Mouse (Mus musculus): ENCODE measurements around the gene Phka1. TPM values are rescaled to one million over a fixed set of nuclear protein-coding genes. Genes with fewer than 3 reads are reported as not detected.

The Phka1 gene
- polyA plus RNA-seq, 1 experiment from 2014 or later, result 9.9 TPM

DNA sequence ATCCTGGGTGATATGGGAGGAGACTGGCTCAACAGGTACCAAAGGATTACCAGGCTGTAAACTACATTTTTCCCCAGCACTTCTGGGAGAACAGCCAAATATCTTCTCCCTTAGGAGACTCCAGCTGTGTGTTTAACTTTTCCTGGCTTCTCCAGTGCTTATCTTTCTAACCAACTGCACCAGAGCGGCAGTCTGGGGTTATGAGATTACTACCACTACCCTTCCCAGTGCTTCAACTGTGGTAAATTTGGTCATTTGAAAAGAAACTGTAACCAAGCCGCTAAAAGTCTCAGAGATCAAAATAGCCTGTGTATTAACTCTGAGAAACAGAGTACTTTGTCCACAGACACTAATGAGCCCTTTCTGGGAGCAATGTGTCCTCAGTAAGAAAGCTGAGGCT is 42.8 kb downstream of the Phka1 start:
- Histone ChIP-seq H3K36me3 (ENCODE audit: control insufficient read depth, insufficient read depth, low read length) (no peaks in the 10 kb centered on the region), H3K9me3 (replicated peaks; ENCODE audit: control insufficient read depth, low read length) (no peaks in the 10 kb centered on the region), H3K27me3 (ENCODE audit: control insufficient read depth, insufficient read depth, low read length) (no peaks in the 10 kb centered on the region), H3K4me2 (no peak overlapping the region), H3K4me1 (ENCODE audit: control insufficient read depth, insufficient read depth, low read length) (no peaks in the 10 kb centered on the region), H3K4me3 (ENCODE audit: low read depth, low read length) (no peak overlapping the region), H3K9ac (ENCODE audit: low read depth, low read length) (no peak overlapping the region), H3K27ac (ENCODE audit: low read depth, low read length) (no peak overlapping the region)
- no peak for ATAC-seq (replicated peaks; ENCODE audit: insufficient number of reproducible peaks, low FRiP score, low TSS enrichment)
- 56% methylated on average over 2 of the region's 2 CpGs for WGBS (ENCODE audit: insufficient replicate concordance)

DNA sequence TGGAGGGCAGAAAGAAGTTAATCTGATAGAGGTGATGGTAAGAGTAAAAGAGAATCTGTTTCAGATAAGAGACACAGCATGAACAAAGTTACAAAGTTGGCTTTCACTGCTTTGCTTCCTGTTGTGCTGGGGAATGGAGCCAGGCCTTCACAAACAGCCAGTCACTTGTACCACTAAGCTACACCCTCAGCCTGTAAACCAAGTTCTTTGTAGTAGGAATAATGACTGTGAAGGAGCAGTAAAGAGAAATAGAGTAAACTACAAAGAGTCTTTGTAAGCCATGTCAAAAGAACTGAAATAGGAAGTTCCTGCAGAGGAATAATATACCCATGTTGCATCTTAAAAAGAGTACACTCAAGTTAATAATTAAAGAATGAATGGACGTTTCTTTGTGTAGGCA is 55.5 kb downstream of the Phka1 start:
- H3K9ac ChIP-seq (ENCODE audit: low read depth, low read length), result no peak overlapping the region
- no peak overlapping the region for H3K4me2 ChIP-seq
- H3K36me3 ChIP-seq (ENCODE audit: control insufficient read depth, insufficient read depth, low read length), result no peaks in the 10 kb centered on the region
- H3K27me3 ChIP-seq (ENCODE audit: control insufficient read depth, insufficient read depth, low read length), result no peaks in the 10 kb centered on the region
- no peak overlapping the region for H3K4me3 ChIP-seq (ENCODE audit: low read depth, low read length)
- no peaks in the 10 kb centered on the region for H3K9me3 ChIP-seq (replicated peaks; ENCODE audit: control insufficient read depth, low read length)
- ATAC-seq (replicated peaks; ENCODE audit: insufficient number of reproducible peaks, low FRiP score, low TSS enrichment), result no peak
- no peaks in the 10 kb centered on the region for H3K4me1 ChIP-seq (ENCODE audit: control insufficient read depth, insufficient read depth, low read length)
- 71% methylated on average over 1 of the region's 1 CpGs for WGBS (ENCODE audit: insufficient replicate concordance)
- H3K27ac ChIP-seq (ENCODE audit: low read depth, low read length), result no peak overlapping the region

DNA sequence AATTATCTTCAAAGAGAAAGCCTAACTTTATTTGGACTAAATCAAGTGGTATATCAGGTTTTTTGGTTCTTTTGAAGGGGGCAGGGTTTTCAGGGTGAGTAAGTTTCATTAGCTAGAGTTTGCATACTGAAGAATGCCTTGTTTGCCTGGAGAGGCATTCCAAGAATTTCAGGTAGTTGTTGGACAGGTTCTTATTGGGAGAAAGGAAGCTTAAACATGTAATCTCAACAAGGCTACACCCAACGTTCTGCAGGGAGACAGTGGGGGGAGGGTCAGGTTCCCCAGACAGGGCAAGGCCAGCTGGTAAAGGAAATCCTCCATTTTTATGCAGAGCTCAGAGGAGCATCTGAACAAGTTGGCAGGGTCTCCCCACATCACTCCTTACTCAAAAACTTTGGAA is 72.9 kb downstream of the Phka1 start:
- Histone ChIP-seq H3K9ac (ENCODE audit: low read depth, low read length) (no peak overlapping the region), H3K4me2 (no peak overlapping the region), H3K27ac (ENCODE audit: low read depth, low read length) (no peak overlapping the region), H3K4me3 (ENCODE audit: low read depth, low read length) (no peak overlapping the region), H3K4me1 (ENCODE audit: control insufficient read depth, insufficient read depth, low read length) (no peaks in the 10 kb centered on the region), H3K9me3 (replicated peaks; ENCODE audit: control insufficient read depth, low read length) (no peaks in the 10 kb centered on the region), H3K36me3 (ENCODE audit: control insufficient read depth, insufficient read depth, low read length) (no peaks in the 10 kb centered on the region), H3K27me3 (ENCODE audit: control insufficient read depth, insufficient read depth, low read length) (no peaks in the 10 kb centered on the region)
- WGBS (ENCODE audit: insufficient replicate concordance), result 14% methylated on average over 1 of the region's 1 CpGs
- ATAC-seq (replicated peaks; ENCODE audit: insufficient number of reproducible peaks, low FRiP score, low TSS enrichment), result no peak

DNA sequence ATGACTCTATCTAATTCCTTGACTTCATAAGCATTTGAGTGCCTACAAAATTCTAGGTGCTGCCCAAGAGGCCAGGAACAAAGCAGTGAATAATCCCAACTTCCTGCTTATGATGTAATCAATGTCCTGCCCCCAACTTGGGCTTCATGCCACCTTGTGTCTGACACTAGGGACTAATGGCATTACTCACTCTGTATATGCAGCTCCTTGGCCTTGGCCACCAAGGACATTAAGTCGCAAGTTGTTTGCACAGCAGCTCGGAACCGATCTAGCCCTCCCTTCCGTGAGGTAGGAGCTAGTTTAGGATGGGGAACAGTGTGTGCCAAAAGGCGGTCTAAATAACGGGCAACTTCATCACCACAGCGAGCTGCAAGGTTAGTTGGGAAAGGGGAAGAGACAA is 87.1 kb downstream of the Phka1 start:
- no peak overlapping the region for H3K9ac ChIP-seq (ENCODE audit: low read depth, low read length)
- H3K4me1 ChIP-seq (ENCODE audit: control insufficient read depth, insufficient read depth, low read length), result no peaks in the 10 kb centered on the region
- no peak for ATAC-seq (replicated peaks; ENCODE audit: insufficient number of reproducible peaks, low FRiP score, low TSS enrichment)
- H3K4me3 ChIP-seq (ENCODE audit: low read depth, low read length), result no peak overlapping the region
- WGBS (ENCODE audit: insufficient replicate concordance), result 84% methylated on average over 7 of the region's 7 CpGs
- H3K9me3 ChIP-seq (replicated peaks; ENCODE audit: control insufficient read depth, low read length), result no peaks in the 10 kb centered on the region
- H3K36me3 ChIP-seq (ENCODE audit: control insufficient read depth, insufficient read depth, low read length), result no peaks in the 10 kb centered on the region
- H3K27me3 ChIP-seq (ENCODE audit: control insufficient read depth, insufficient read depth, low read length), result no peaks in the 10 kb centered on the region
- H3K27ac ChIP-seq (ENCODE audit: low read depth, low read length), result no peak overlapping the region
- no peak overlapping the region for H3K4me2 ChIP-seq

DNA sequence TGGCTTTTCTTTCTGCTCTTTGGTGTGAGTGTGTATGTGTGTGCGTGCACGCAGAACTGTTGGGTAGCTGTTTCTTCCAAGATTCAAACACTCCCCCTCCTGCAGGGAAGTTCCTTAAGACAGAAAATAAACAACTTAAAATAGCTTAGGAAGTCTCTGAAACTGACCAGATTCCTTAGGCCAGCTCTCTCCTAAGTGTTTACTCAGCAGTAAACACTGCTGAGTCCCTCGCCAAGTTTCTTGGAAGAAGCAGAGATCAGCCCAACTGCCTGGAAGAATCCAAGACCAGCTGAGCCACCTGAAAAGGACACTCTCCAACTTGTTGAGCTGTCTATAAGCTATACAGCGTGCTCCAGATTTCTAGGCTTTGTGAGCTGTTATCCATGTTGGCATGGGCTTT is 134.8 kb downstream of the Phka1 start:
- ATAC-seq (replicated peaks; ENCODE audit: insufficient number of reproducible peaks, low FRiP score, low TSS enrichment), result no peak
- H3K9ac ChIP-seq (ENCODE audit: low read depth, low read length), result no peak overlapping the region
- H3K4me1 ChIP-seq (ENCODE audit: control insufficient read depth, insufficient read depth, low read length), result no peaks in the 10 kb centered on the region
- no peak overlapping the region for H3K27ac ChIP-seq (ENCODE audit: low read depth, low read length)
- WGBS (ENCODE audit: insufficient replicate concordance), result 57% methylated on average over 4 of the region's 4 CpGs
- H3K4me2 ChIP-seq, result no peak overlapping the region
- no peaks in the 10 kb centered on the region for H3K9me3 ChIP-seq (replicated peaks; ENCODE audit: control insufficient read depth, low read length)
- no peaks in the 10 kb centered on the region for H3K36me3 ChIP-seq (ENCODE audit: control insufficient read depth, insufficient read depth, low read length)
- H3K4me3 ChIP-seq (ENCODE audit: low read depth, low read length), result no peak overlapping the region
- H3K27me3 ChIP-seq (ENCODE audit: control insufficient read depth, insufficient read depth, low read length), result no peaks in the 10 kb centered on the region

DNA sequence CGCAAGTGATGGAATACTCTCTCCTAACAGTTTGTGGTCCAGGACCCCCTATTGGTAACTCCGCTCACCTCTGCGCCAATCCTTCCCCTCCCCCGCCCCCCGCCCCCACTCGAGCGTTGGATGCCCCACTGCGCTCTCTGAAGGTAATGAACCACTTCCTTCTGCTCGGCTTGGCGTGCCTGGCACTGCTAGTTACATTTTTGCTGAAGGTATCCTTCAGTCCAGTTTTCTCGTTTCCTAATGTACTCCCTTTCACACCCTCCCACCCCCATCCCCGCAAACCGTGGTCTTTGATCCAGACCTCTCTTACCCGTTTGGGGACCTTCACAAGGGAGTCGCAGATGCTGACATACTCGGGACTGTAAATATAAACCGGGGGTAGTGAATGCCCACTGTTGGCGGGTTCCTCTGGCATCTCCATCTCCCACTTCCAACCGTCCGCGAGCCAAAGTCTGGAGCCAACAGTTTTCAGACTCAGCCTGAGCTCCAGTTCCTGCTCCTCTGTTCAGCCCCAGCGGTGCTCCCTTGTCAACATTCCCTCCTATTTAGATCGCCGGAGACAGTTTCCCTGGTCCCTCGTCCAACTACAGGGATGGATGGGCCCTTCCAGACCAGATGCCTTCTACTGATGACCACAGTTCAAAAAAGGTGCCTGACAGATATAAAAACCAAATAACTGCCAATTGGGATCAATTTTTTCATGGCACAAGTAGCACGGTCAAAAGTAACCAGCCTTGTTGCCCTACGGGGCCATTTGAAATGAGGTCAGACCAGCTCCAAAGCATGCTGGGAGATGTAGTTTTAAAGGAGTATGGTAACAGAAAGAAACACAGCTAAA is 139.2 kb downstream of the Phka1 start, which contains the start of gene Hdac8:
Hdac8 (minus strand) TSS at position 716 of the 838 bp plus-strand sequence.
- WGBS (ENCODE audit: insufficient replicate concordance), result 11% methylated on average over 27 of the region's 27 CpGs

DNA sequence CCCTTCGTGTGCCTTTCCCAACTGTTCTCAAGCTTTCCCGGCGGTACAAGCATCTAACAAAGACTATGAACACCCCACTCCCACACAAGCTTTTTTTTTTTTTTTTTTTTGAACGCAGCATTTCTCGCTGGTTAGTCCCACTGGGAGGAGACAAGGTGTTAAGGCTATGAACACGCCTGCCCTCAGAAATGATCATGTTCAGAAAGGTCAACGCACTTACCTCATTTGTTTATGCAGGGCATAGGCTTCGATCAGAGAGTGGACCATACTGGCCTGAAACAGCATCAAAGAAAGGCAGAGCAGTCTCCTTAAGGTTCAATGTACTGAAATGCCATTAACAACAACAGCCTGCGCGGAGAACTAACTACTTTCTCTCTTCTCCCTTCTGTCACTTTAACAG is 139.9 kb downstream of the Phka1 start:
- Histone ChIP-seq H3K4me2 (peak overlapping the region; percentile 63), H3K4me1 (ENCODE audit: control insufficient read depth, insufficient read depth, low read length) (no peaks in the 10 kb centered on the region), H3K9me3 (replicated peaks; ENCODE audit: control insufficient read depth, low read length) (no peaks in the 10 kb centered on the region), H3K9ac (ENCODE audit: low read depth, low read length) (peak overlapping the region; percentile 47), H3K4me3 (ENCODE audit: low read depth, low read length) (peak overlapping the region; percentile 60), H3K27ac (ENCODE audit: low read depth, low read length) (no peak overlapping the region), H3K36me3 (ENCODE audit: control insufficient read depth, insufficient read depth, low read length) (no peaks in the 10 kb centered on the region), H3K27me3 (ENCODE audit: control insufficient read depth, insufficient read depth, low read length) (no peaks in the 10 kb centered on the region)
- WGBS (ENCODE audit: insufficient replicate concordance), result 32% methylated on average over 10 of the region's 10 CpGs
- no peak for ATAC-seq (replicated peaks; ENCODE audit: insufficient number of reproducible peaks, low FRiP score, low TSS enrichment)

More for the DNA sequence above, 139.2 kb downstream of the Phka1 start, which contains the start of gene Hdac8:
- H3K4me2 ChIP-seq, result peak within 1 kb of the TSS; percentile 63
- H3K27ac ChIP-seq (ENCODE audit: low read depth, low read length), result no peak within 1 kb of the TSS
- no peaks in the 10 kb centered on the region for H3K36me3 ChIP-seq (ENCODE audit: control insufficient read depth, insufficient read depth, low read length)
- no peaks in the 10 kb centered on the region for H3K9me3 ChIP-seq (replicated peaks; ENCODE audit: control insufficient read depth, low read length)
- H3K27me3 ChIP-seq (ENCODE audit: control insufficient read depth, insufficient read depth, low read length), result no peaks in the 10 kb centered on the region
- peak; percentile 75; the same call in 1 of the 2 replicates for ATAC-seq (replicated peaks; ENCODE audit: insufficient number of reproducible peaks, low FRiP score, low TSS enrichment)
- H3K4me3 ChIP-seq (ENCODE audit: low read depth, low read length), result peak within 1 kb of the TSS; percentile 60
- no peaks in the 10 kb centered on the region for H3K4me1 ChIP-seq (ENCODE audit: control insufficient read depth, insufficient read depth, low read length)
- H3K9ac ChIP-seq (ENCODE audit: low read depth, low read length), result peak within 1 kb of the TSS; percentile 47

DNA sequence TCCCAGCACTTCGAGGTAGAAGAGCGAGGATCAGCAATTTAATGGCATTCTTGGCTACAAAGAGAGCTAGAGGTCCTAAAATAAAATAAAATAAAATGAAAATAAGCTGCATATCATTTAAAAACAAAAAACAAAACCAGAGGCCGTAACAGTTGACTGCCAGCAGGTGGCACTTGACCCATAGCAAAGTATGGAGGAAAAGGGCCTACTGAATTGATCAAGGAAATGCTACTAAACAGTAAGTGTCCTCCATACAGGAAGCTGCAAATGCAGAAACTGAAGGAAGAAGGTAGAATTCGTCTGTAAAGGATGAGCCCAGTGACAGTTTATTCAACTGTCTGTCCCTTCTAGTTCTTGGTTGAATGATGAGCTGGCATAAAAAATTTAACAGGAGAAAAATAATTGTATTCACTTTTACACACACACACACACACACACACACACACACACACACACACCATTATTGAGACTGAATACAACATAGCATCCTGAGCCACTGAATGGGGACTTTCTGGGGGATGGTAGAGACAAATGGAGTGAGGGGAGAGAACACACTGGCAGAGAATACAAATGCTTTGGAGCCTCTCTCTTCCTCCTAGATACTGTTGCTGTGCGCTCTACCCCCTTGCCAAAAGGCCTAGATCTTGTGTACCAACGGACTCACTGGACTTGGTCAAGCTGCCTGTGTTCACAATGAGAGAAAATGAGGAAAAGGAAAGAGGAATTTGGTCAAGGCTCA is 149.9 kb downstream of the Phka1 start:
- no peak overlapping the region for H3K4me3 ChIP-seq (ENCODE audit: low read depth, low read length)
- 57% methylated on average over 6 of the region's 6 CpGs for WGBS (ENCODE audit: insufficient replicate concordance)
- no peaks in the 10 kb centered on the region for H3K27me3 ChIP-seq (ENCODE audit: control insufficient read depth, insufficient read depth, low read length)
- H3K4me1 ChIP-seq (ENCODE audit: control insufficient read depth, insufficient read depth, low read length), result no peaks in the 10 kb centered on the region
- no peaks in the 10 kb centered on the region; the same call in 1 of the 2 replicates for H3K36me3 ChIP-seq (ENCODE audit: control insufficient read depth, insufficient read depth, low read length)
- H3K4me2 ChIP-seq, result no peak overlapping the region
- no peaks in the 10 kb centered on the region for H3K9me3 ChIP-seq (replicated peaks; ENCODE audit: control insufficient read depth, low read length)
- H3K27ac ChIP-seq (ENCODE audit: low read depth, low read length), result no peak overlapping the region
- no peak for ATAC-seq (replicated peaks; ENCODE audit: insufficient number of reproducible peaks, low FRiP score, low TSS enrichment)
- H3K9ac ChIP-seq (ENCODE audit: low read depth, low read length), result no peak overlapping the region
